Mouse (Mus musculus) hindbrain, postnatal 0 days (tissue): ENCODE data around the gene Gpr87. TPM values are rescaled to one million over a fixed set of nuclear protein-coding genes. Genes with fewer than 3 reads are reported as not detected.

ENCODE experiments used
- ATAC-seq: fragments of 200-750 bp; cut with Nextera tagmentation; 2 replicates; pipeline ENCODE4 v1.8.0; 2017; ENCODE audit warnings: mild to moderate bottlenecking, moderate TSS enrichment, moderate library complexity
- DNase-seq: peaks from one replicate; pipeline ENCODE4 v3.0.0-alpha.2; 2015; ENCODE audit warnings: low spot score
- H3K27ac ChIP-seq: fragments of 300-500 bp; sonication (generic); 2 replicates; pipeline ENCODE4 v1.5.1; 2014; ENCODE audit warnings: mild to moderate bottlenecking
- H3K27me3 ChIP-seq: fragments of 300-500 bp; sonication (generic); 2 replicates; pipeline ENCODE4 v1.6.1; 2014; ENCODE audit warnings: low read length, mixed read lengths; ENCODE audit not compliant: insufficient read depth
- H3K36me3 ChIP-seq: fragments of 300-500 bp; sonication (generic); 2 replicates; pipeline ENCODE4 v1.6.1; 2014; ENCODE audit warnings: low read length, mixed read lengths; ENCODE audit not compliant: insufficient read depth
- H3K4me1 ChIP-seq: fragments of 300-500 bp; sonication (generic); 2 replicates; pipeline ENCODE4 v1.6.1; 2014; ENCODE audit warnings: antibody characterized with exemption, low read length, mixed read lengths; ENCODE audit not compliant: insufficient read depth
- H3K4me2 ChIP-seq: fragments of 300-500 bp; sonication (generic); 2 replicates; pipeline ENCODE4 v1.6.1; 2014; ENCODE audit warnings: low read depth, mild to moderate bottlenecking, low read length, moderate library complexity, mixed read lengths
- H3K4me3 ChIP-seq: fragments of 300-500 bp; sonication (generic); 2 replicates; pipeline ENCODE4 v1.5.1; 2014; ENCODE audit warnings: low read length
- H3K9ac ChIP-seq: fragments of 300-500 bp; sonication (generic); replicated peaks from 2 replicates; pipeline ENCODE4 v1.6.1; 2014; ENCODE audit warnings: mild to moderate bottlenecking, low read length, moderate library complexity, mixed read lengths
- H3K9me3 ChIP-seq: fragments of 300-500 bp; sonication (generic); 2 replicates; pipeline ENCODE4 v1.6.1; 2016; ENCODE audit warnings: low read length, mixed read lengths
- CTCF ChIP-seq: IDR thresholded peaks from 2 replicates; pipeline ENCODE4 v1.5.1; 2016; ENCODE audit warnings: antibody characterized with exemption, control low read depth, low read depth
- WGBS: fragments of 180-500 bp; shearing (Covaris S2); extraction: QIAGEN DNeasy Blood & Tissue Kit; methylation state at CpG from one replicate; pipeline ENCODE4 v1.1.7; 2014; 5-methylcytosine and 5-hydroxymethylcytosine counted together
- polyA plus RNA-seq: library from polyadenylated mRNA; unstranded; fragments of >200 nt; fragmentation: Nextera tagmentation; extraction: Ambion mirVana; gene quantifications from 2 replicates; pipeline ENCODE4 v1.2.1, GENCODE M21; 2015
- total RNA-seq: library from RNA; depleted of rRNA; stranded (reverse); fragments of >200 nt; gene quantifications from 2 replicates; pipeline ENCODE4 v1.2.3, GENCODE M21; 2014

Gene Gpr87
- total and polyA plus RNA-seq, 2 experiments from 2014 or later = 0.13 TPM; not detected in 1

GRCm38 (mm10) chr3:59222303-59222702 lies 27.4 kb upstream of the Gpr87 start:
- Histone ChIP-seq H3K36me3 (no peaks in the 10 kb centered on the region), H3K4me2 (no peak overlapping the region), H3K9me3 (no peaks in the 10 kb centered on the region), H3K9ac (no peak overlapping the region), H3K4me3 (no peak overlapping the region), H3K27me3 (no peaks in the 10 kb centered on the region), H3K4me1 (no peaks in the 10 kb centered on the region), H3K27ac (no peak overlapping the region)
- DNase-seq (no peak), ATAC-seq (no peak)
- TF ChIP-seq CTCF = no peak
- 92% methylated on average over 2 of the region's 2 CpGs for WGBS

- 88% methylated on average over 2 of the region's 2 CpGs for WGBS
- no peak for DNase-seq
- H3K9me3 ChIP-seq = no peaks in the 10 kb centered on the region
- no peak for TF ChIP-seq CTCF
- no peaks in the 10 kb centered on the region for H3K36me3 ChIP-seq
- no peaks in the 10 kb centered on the region for H3K27me3 ChIP-seq
- H3K4me1 ChIP-seq = no peaks in the 10 kb centered on the region
- no peak for ATAC-seq
- no peak overlapping the region for H3K9ac ChIP-seq
- H3K4me3 ChIP-seq = no peak overlapping the region
- H3K4me2 ChIP-seq = no peak overlapping the region
- no peak overlapping the region for H3K27ac ChIP-seq
Observed at GRCm38 (mm10) chr3:59219326-59219725, 24.4 kb upstream of the Gpr87 start.

GRCm38 (mm10) chr3:59217211-59217610 lies 22.3 kb upstream of the Gpr87 start:
- WGBS = 93% methylated on average over 10 of the region's 10 CpGs
- Histone ChIP-seq H3K9ac (no peak overlapping the region), H3K27ac (no peak overlapping the region), H3K36me3 (no peaks in the 10 kb centered on the region), H3K4me3 (no peak overlapping the region), H3K4me1 (no peaks in the 10 kb centered on the region), H3K4me2 (no peak overlapping the region), H3K27me3 (no peaks in the 10 kb centered on the region), H3K9me3 (no peaks in the 10 kb centered on the region)
- DNase-seq (no peak), ATAC-seq (no peak)
- TF ChIP-seq CTCF = no peak

DNA sequence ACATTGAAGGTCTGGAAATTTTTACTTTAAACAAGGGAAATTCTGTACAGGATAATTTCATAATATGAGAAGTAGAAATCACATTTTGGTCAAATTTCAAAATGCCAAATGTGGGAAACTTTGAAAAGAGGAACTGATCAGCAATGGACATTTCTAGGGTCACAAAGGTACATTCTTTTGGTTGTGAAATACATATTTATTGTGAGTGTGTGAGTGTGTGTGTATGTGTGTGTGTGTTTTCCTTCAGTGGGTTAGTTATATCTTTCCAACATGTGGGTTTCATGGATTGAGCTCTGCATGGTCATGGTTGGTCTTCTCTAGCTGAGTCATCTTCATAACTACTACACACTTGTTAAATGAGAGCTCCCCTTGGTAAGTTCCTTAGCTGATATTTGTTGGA lies 17.5 kb upstream of the Gpr87 start:
- Histone ChIP-seq H3K4me2 (no peak overlapping the region), H3K4me1 (no peaks in the 10 kb centered on the region), H3K27me3 (no peaks in the 10 kb centered on the region), H3K9me3 (no peaks in the 10 kb centered on the region), H3K36me3 (no peaks in the 10 kb centered on the region), H3K4me3 (no peak overlapping the region), H3K27ac (no peak overlapping the region), H3K9ac (no peak overlapping the region)
- ATAC-seq (no peak), DNase-seq (no peak)
- no peak for TF ChIP-seq CTCF

DNA sequence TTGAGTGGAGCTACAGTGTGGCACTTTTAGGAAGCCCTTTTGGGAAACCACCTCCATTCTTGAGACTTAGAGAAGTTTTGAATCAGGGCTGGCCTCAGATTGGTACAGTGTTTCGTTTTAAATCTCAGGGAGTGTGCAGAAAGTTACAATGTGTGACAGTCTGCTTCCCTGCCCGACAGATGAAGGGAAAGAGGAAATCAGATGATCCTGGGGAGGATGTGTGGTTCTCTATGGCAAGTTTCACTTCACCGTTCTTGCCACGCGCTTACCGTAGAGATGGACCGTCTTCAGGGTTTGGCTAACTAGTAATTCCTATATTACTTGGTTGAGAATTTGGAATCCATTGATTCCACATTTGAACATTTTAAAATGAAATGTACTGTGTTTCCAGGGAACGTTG lies 16.9 kb upstream of the Gpr87 start:
- H3K4me2 ChIP-seq = no peak overlapping the region
- H3K36me3 ChIP-seq = no peaks in the 10 kb centered on the region
- ATAC-seq (no peak), DNase-seq (no peak)
- no peak overlapping the region for H3K4me3 ChIP-seq
- H3K4me1 ChIP-seq = no peaks in the 10 kb centered on the region
- H3K9ac ChIP-seq = no peak overlapping the region
- H3K27ac ChIP-seq = no peak overlapping the region
- no peaks in the 10 kb centered on the region for H3K27me3 ChIP-seq
- 94% methylated on average over 8 of the region's 8 CpGs for WGBS
- no peak for TF ChIP-seq CTCF
- H3K9me3 ChIP-seq = no peaks in the 10 kb centered on the region

GRCm38 (mm10) chr3:59210727-59211126 lies 15.8 kb upstream of the Gpr87 start, which contains the start of gene P2ry13:
TSS of gene P2ry13 (minus strand) at chr3:59210882.
- H3K36me3 ChIP-seq = no peaks in the 10 kb centered on the region
- no peaks in the 10 kb centered on the region for H3K4me1 ChIP-seq
- no peak for DNase-seq
- H3K27me3 ChIP-seq = no peaks in the 10 kb centered on the region
- ATAC-seq = no peak
- no peak within 1 kb of the TSS for H3K27ac ChIP-seq
- no peaks in the 10 kb centered on the region for H3K9me3 ChIP-seq
- no peak within 1 kb of the TSS for H3K4me3 ChIP-seq
- 92% methylated on average over 6 of the region's 6 CpGs for WGBS
- H3K4me2 ChIP-seq = no peak within 1 kb of the TSS
- TF ChIP-seq CTCF = no peak
- no peak within 1 kb of the TSS for H3K9ac ChIP-seq

- no peak for ATAC-seq
- Histone ChIP-seq H3K4me1 (no peaks in the 10 kb centered on the region), H3K9me3 (no peaks in the 10 kb centered on the region), H3K4me2 (no peak overlapping the region), H3K9ac (no peak overlapping the region), H3K4me3 (no peak overlapping the region), H3K27ac (no peak overlapping the region), H3K27me3 (no peaks in the 10 kb centered on the region), H3K36me3 (no peaks in the 10 kb centered on the region)
- WGBS = 77% methylated on average over 8 of the region's 8 CpGs
- no peak for TF ChIP-seq CTCF
- no peak for DNase-seq
Observed at GRCm38 (mm10) chr3:59210089-59210488, 15.2 kb upstream of the Gpr87 start.
